Mouse (Mus musculus) midbrain, postnatal 0 days (tissue): ENCODE results near the gene Lmo3. TPM values are rescaled to one million over a fixed set of nuclear protein-coding genes. Genes with fewer than 3 reads are reported as not detected.
A peak's percentile ranks its signal among the peaks of the same experiment; 100 is the strongest.

Source experiments
- ATAC-seq: fragments of 200-750 bp; cut with Nextera tagmentation; 2 replicates; pipeline ENCODE4 v1.8.0; 2017; ENCODE audit warnings: moderate number of reproducible peaks, mild to moderate bottlenecking, moderate TSS enrichment, moderate library complexity; ENCODE audit not compliant: low FRiP score
- DNase-seq: peaks from one replicate; pipeline ENCODE4 v3.0.0-alpha.2; 2015; ENCODE audit warnings: low spot score
- H3K27ac ChIP-seq: fragments of 300-500 bp; sonication (generic); 2 replicates; pipeline ENCODE4 v1.5.1; 2014; ENCODE audit warnings: low read depth, mild to moderate bottlenecking, low read length, mixed read lengths
- H3K27me3 ChIP-seq: fragments of 300-500 bp; sonication (generic); 2 replicates; pipeline ENCODE4 v1.6.1; 2014; ENCODE audit warnings: low read length, control low read depth, mixed read lengths; ENCODE audit not compliant: insufficient read depth
- H3K36me3 ChIP-seq: fragments of 300-500 bp; sonication (generic); 2 replicates; pipeline ENCODE4 v1.6.1; 2014; ENCODE audit warnings: low read length, control low read depth, mixed read lengths; ENCODE audit not compliant: insufficient read depth
- H3K4me1 ChIP-seq: fragments of 300-500 bp; sonication (generic); 2 replicates; pipeline ENCODE4 v1.6.1; 2014; ENCODE audit warnings: mild to moderate bottlenecking, control low read depth, antibody characterized with exemption, low read length, mixed read lengths; ENCODE audit not compliant: insufficient read depth
- H3K4me2 ChIP-seq: fragments of 300-500 bp; sonication (generic); 2 replicates; pipeline ENCODE4 v1.6.1; 2014; ENCODE audit warnings: low read depth, mild to moderate bottlenecking, low read length, mixed read lengths; ENCODE audit not compliant: poor library complexity, severe bottlenecking
- H3K4me3 ChIP-seq: fragments of 300-500 bp; sonication (generic); 2 replicates; pipeline ENCODE4 v1.5.1; 2014; ENCODE audit warnings: low read depth, mild to moderate bottlenecking, low read length, moderate library complexity
- H3K9ac ChIP-seq: fragments of 300-500 bp; sonication (generic); replicated peaks from 2 replicates; pipeline ENCODE4 v1.6.1; 2014; ENCODE audit warnings: mild to moderate bottlenecking, low read length, moderate library complexity, mixed read lengths; ENCODE audit not compliant: poor library complexity, severe bottlenecking
- H3K9me3 ChIP-seq: fragments of 300-500 bp; sonication (generic); 2 replicates; pipeline ENCODE4 v1.6.1; 2016; ENCODE audit warnings: low read length, control low read depth
- CTCF ChIP-seq: IDR thresholded peaks from 2 replicates; pipeline ENCODE4 v1.5.1; 2016; ENCODE audit warnings: antibody characterized with exemption, mild to moderate bottlenecking
- WGBS: fragments of 180-500 bp; shearing (Covaris S2); extraction: QIAGEN DNeasy Blood & Tissue Kit; methylation state at CpG from one replicate; pipeline ENCODE4 v1.1.7; 2014; 5-methylcytosine and 5-hydroxymethylcytosine counted together
- polyA plus RNA-seq: library from polyadenylated mRNA; unstranded; fragments of >200 nt; fragmentation: Nextera tagmentation; extraction: Ambion mirVana; gene quantifications from 2 replicates; pipeline ENCODE4 v1.2.1, GENCODE M21; 2015
- total RNA-seq: library from RNA; depleted of rRNA; stranded (reverse); fragments of >200 nt; gene quantifications from 2 replicates; pipeline ENCODE4 v1.2.3, GENCODE M21; 2014

Lmo3 gene
- total and polyA plus RNA-seq, 2 experiments from 2014 or later, result 145 to 148 TPM

DNA sequence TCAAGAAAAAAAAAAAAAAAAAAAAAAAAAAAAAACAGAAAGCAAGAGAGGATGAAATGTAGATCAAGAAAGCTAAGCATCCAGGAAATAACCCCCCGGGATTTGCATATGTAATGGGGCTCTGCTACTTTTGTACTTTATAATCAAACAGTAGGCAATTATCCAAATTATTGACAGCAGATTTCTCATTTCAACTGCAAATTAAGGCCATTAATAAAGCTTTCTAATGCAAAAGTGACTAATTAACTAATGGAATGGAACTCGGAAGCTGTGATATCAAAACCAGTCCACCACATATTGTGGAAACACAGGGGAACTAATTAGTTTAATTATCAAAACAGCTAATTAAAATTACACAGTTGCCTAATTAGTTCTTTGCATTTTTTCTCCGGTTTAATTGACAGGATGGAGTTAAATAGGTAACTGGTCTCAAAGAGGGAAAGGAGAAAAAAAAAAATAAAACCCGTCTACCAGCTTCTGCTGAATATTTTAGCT, 785 bp upstream of the Lmo3 start:
- no peak for ATAC-seq

DNA sequence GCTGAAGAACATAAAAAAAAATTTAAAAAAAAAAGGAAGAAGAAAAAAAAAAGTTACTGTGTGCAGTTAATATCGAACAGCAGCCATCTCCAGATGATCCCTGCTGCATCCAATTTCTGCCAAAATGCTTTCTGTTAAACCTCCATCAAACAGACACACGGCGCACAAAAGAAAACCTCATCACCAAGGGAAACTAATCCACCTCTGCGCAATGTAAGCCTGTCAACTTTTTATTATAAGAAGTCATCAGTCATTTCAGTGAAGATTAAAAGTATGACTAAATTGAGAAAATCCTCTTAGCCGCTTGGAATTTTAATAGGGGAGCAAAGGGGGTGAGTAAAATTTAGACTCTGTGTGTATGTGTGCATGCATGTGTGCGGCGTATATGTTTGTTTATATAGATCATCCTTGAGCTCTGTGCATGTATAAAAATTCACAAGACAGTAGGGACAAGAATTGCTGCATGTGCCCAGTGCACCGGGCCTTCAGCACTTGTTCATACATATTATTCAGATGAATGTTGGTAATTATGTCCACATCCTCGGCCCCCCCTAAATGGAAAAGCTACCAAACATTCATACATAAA, 1.2 kb downstream of the Lmo3 start:
- no peaks in the 10 kb centered on the region for H3K9me3 ChIP-seq
- peak overlapping the region; percentile 9; the same call in 1 of the 2 replicates for H3K4me3 ChIP-seq
- peak overlapping the region; percentile 12; the same call in 1 of the 2 replicates for H3K27ac ChIP-seq
- peak; percentile 39; the same call in 1 of the 2 replicates for ATAC-seq
- no peak for DNase-seq
- H3K27me3 ChIP-seq, result no peaks in the 10 kb centered on the region
- H3K4me1 ChIP-seq, result no peaks in the 10 kb centered on the region
- no peaks in the 10 kb centered on the region for H3K36me3 ChIP-seq
- no peak overlapping the region for H3K4me2 ChIP-seq
- 16% methylated on average over 9 of the region's 9 CpGs for WGBS
- TF ChIP-seq CTCF, result no peak
- no peak overlapping the region for H3K9ac ChIP-seq

More for the DNA sequence above, 785 bp upstream of the Lmo3 start:
- no peaks in the 10 kb centered on the region for H3K27me3 ChIP-seq
- H3K9ac ChIP-seq, result no peak overlapping the region
- 46% methylated on average over 4 of the region's 4 CpGs for WGBS
- no peak overlapping the region for H3K4me3 ChIP-seq
- no peak overlapping the region for H3K4me2 ChIP-seq
- no peak overlapping the region for H3K27ac ChIP-seq
- no peaks in the 10 kb centered on the region for H3K4me1 ChIP-seq
- H3K36me3 ChIP-seq, result no peaks in the 10 kb centered on the region
- DNase-seq, result peak; percentile 26
- TF ChIP-seq CTCF, result no peak
- H3K9me3 ChIP-seq, result no peaks in the 10 kb centered on the region

DNA sequence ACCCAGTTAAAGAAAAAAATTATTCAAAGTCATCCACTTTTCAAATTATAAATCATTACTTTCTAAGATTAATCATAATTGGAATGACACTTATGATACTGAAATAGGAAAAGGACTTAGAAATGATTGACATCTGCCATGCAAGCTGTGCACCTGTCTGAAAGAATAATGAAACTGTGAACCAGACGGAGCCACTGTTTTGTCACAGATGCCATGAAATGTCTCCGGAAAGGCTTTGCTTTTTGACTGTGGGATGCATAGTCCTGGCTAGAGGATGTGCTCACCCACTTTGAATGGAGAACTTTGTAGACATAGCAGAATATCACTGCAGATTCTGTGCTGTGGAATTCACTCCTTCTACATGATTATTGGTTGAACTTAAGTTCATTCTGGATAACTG, 18.4 kb downstream of the Lmo3 start:
- WGBS, result 77% methylated on average over 2 of the region's 2 CpGs

DNA sequence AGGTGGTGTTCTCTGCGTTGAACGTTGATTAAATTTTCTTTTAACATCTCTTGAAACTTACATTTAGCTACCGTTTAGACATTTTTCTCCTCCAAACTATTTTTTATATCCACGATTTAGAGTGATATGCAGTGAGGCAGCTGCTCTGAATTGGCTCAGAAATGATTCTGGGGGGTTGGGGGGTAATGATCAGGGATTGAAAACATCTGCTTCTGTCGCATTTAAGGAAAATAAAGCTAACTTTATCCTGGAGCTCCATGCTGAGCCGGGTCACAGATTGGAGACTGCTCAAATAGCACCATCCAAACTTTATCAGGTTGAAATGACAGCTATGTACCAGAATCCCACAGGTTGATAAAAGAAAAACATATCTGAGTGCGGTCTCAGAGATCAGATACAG, 29.6 kb downstream of the Lmo3 start:
- WGBS, result 75% methylated on average over 7 of the region's 7 CpGs
- no peaks in the 10 kb centered on the region for H3K27me3 ChIP-seq
- no peak overlapping the region for H3K27ac ChIP-seq
- H3K4me3 ChIP-seq, result no peak overlapping the region
- no peak for ATAC-seq
- no peak for DNase-seq
- H3K4me1 ChIP-seq, result no peaks in the 10 kb centered on the region
- H3K9me3 ChIP-seq, result no peaks in the 10 kb centered on the region
- H3K4me2 ChIP-seq, result no peak overlapping the region
- no peak for TF ChIP-seq CTCF
- no peaks in the 10 kb centered on the region for H3K36me3 ChIP-seq
- no peak overlapping the region for H3K9ac ChIP-seq

More for the DNA sequence above, 18.4 kb downstream of the Lmo3 start:
- H3K9ac ChIP-seq, result no peak overlapping the region
- H3K4me3 ChIP-seq, result no peak overlapping the region
- TF ChIP-seq CTCF, result no peak
- no peaks in the 10 kb centered on the region for H3K4me1 ChIP-seq
- no peaks in the 10 kb centered on the region for H3K36me3 ChIP-seq
- ATAC-seq (no peak), DNase-seq (no peak)
- H3K27me3 ChIP-seq, result no peaks in the 10 kb centered on the region
- H3K4me2 ChIP-seq, result no peak overlapping the region
- H3K27ac ChIP-seq, result no peak overlapping the region
- H3K9me3 ChIP-seq, result no peaks in the 10 kb centered on the region

DNA sequence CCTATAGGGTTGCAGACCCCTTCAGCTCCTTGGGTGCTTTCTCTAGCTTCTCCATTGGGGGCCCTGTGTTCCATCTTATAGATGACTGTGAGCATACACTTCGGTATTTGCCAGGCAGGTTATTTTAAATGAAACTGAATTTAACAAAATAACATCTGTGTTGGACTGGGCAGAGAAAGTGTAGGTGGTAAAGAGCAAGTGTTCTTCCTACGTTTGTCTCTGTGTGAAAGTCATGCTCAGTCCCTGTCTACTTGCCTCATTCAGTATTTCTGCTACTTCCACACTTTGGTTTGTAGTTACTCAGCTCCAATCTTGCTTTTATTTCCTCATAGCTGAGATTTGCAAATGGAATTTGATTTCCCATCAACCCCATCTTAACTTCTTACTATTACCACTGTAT, 46.9 kb downstream of the Lmo3 start:
- no peak for TF ChIP-seq CTCF
- H3K4me1 ChIP-seq, result no peaks in the 10 kb centered on the region
- WGBS, result 76% methylated on average over 2 of the region's 2 CpGs
- ATAC-seq (no peak), DNase-seq (no peak)
- H3K36me3 ChIP-seq, result no peaks in the 10 kb centered on the region
- H3K4me2 ChIP-seq, result no peak overlapping the region
- no peak overlapping the region for H3K4me3 ChIP-seq
- no peaks in the 10 kb centered on the region for H3K9me3 ChIP-seq
- H3K27me3 ChIP-seq, result no peaks in the 10 kb centered on the region
- no peak overlapping the region for H3K9ac ChIP-seq
- H3K27ac ChIP-seq, result no peak overlapping the region

DNA sequence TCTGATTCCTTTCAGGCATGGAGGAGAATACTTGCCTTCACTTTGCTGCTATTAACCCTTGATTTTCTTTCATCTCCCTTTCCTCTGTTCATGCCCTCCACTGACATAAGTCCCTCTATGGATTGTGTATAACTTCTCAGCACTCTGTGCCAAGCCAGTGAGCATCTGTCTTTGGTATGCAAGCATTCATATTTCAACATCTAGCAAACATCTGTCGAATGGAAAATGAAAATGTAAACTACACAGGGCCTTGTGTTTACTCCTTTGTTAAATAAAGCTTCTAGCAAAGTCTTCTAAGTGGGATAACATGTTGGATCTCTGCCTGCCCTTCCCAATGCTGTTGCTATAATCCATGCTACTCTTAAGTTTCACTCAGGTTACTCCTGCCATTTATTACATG, 75.1 kb downstream of the Lmo3 start:
- Histone ChIP-seq H3K4me1 (no peaks in the 10 kb centered on the region), H3K4me3 (no peak overlapping the region), H3K27me3 (no peaks in the 10 kb centered on the region), H3K27ac (no peak overlapping the region), H3K9ac (no peak overlapping the region), H3K36me3 (no peaks in the 10 kb centered on the region), H3K4me2 (no peak overlapping the region), H3K9me3 (no peaks in the 10 kb centered on the region)
- ATAC-seq (no peak), DNase-seq (no peak)
- WGBS, result 83% methylated on average over 1 of the region's 1 CpGs
- TF ChIP-seq CTCF, result no peak
